Mouse (Mus musculus): ENCODE data around the gene Azi2. TPM values are rescaled to one million over a fixed set of nuclear protein-coding genes. Genes with fewer than 3 reads are reported as not detected.
A peak's percentile ranks its signal among the peaks of the same experiment; 100 is the strongest.

Azi2 gene
- polyA plus RNA-seq (2012; fragmentation: generic; extraction: Trizol): 21.6 TPM

DNA sequence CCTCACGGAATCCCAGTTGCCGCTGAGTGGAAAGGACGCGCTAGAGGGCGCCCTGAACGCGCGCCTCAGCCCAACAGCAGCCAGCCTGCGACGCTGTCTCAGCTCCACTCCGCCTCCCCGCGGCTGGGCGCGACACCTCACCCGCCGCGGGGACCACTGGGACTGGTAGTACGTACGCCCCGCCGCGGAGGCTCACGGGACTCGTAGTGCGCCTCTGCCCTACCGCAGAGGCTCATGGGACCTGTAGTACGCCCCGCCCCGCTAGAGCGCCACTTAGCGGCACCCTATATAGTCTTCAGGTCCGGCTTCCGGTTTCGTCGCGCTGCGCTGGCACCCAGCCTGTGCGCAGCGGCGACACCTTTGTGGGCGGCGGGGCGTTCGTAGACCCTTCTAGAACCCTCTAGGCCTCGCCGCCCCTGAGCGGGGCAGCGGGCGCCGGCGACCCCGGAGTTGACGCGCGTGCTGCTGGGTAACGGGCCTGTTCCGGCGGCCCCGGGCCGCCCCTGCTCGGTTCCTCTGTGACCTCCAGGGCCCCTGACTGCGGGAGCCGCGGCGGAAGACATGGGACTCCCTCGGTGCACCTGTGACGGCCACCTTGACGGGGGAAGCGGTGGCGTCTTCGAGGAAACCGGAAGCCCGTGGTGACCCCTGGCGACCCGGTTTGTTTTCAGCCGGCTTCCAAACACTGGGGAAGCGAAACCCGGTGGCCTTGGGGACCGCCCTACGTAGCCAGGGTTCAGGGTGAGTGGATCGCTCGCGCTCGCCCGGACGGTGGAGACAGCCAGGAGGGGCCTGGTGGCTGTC lies at the start of gene Azi2:
Gene Azi2 (plus strand): TSS at position 282 of the 804 bp plus-strand sequence.
- TF ChIP-seq CEBPB (IDR thresholded peaks at IDR 0.05; ENCODE audit: insufficient read depth, poor library complexity, severe bottlenecking) (no peak), TCF12 (IDR thresholded peaks at IDR 0.05; ENCODE audit: insufficient read depth, poor library complexity, severe bottlenecking) (no peak), REST (IDR thresholded peaks at IDR 0.05; ENCODE audit: insufficient read depth, insufficient read length) (no peak), MAX (IDR thresholded peaks at IDR 0.05; ENCODE audit: low read depth) (no peak), E2F4 (IDR thresholded peaks at IDR 0.05; ENCODE audit: insufficient read depth) (no peak), MYOG (IDR thresholded peaks at IDR 0.05; ENCODE audit: control insufficient read depth in 1 of 3, insufficient read depth in 1 of 3, insufficient read length in 2 of 3, low read depth in 2 of 3) (peak in 2 of 3 experiments; percentile 30 to 52), SRF (IDR thresholded peaks at IDR 0.05; ENCODE audit: control insufficient read depth, insufficient read length, low read depth) (peak; percentile 91), TCF3 (IDR thresholded peaks at IDR 0.05; ENCODE audit: insufficient read length, low read depth) (no peak), POLR2A (IDR thresholded peaks at IDR 0.05; ENCODE audit: insufficient read length, low read depth) (peak; percentile 72), USF1 (IDR thresholded peaks at IDR 0.05; ENCODE audit: low read depth) (no peak), MYOD1 (IDR thresholded peaks at IDR 0.05; ENCODE audit: control insufficient read depth in 1 of 3, insufficient read length in 2 of 3, low read depth in 2 of 3) (peak in 2 of 3 experiments; percentile 19 to 45), POLR2AphosphoS2 (IDR thresholded peaks at IDR 0.05; ENCODE audit: insufficient read length, low read depth) (peak; percentile 63)
- H3K27me3 ChIP-seq (ENCODE audit: control insufficient read depth, insufficient read depth, insufficient read length): no peaks in the 10 kb centered on the region

DNA sequence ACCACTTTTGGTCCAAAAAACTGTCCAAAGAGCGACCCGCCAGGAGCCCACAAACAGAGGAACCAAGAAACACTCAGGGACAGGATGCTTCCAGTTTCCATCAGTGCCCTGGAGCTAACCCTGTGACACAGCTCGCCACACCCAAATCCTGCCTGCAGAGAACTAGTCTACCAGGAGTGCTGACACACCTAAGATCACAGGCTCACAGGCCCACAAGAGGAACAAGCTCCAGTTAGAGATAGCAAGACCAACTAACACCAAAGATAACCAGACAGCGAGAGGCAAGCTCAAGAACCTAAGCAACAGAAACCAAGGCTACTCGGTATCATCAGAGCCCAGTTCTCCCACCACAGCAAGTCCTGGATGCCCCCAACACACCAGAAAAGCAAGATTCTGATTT lies 43.7 kb upstream of the Azi2 start:
- H3K27me3 ChIP-seq (ENCODE audit: control insufficient read depth, insufficient read depth, insufficient read length): no peaks in the 10 kb centered on the region
- TF ChIP-seq REST (IDR thresholded peaks at IDR 0.05; ENCODE audit: insufficient read depth, insufficient read length) (no peak), POLR2AphosphoS2 (IDR thresholded peaks at IDR 0.05; ENCODE audit: insufficient read length, low read depth) (no peak), TCF12 (IDR thresholded peaks at IDR 0.05; ENCODE audit: insufficient read depth, poor library complexity, severe bottlenecking) (no peak), MAX (IDR thresholded peaks at IDR 0.05; ENCODE audit: low read depth) (no peak), CEBPB (IDR thresholded peaks at IDR 0.05; ENCODE audit: insufficient read depth, poor library complexity, severe bottlenecking) (no peak), USF1 (IDR thresholded peaks at IDR 0.05; ENCODE audit: low read depth) (no peak), SRF (IDR thresholded peaks at IDR 0.05; ENCODE audit: control insufficient read depth, insufficient read length, low read depth) (no peak), POLR2A (IDR thresholded peaks at IDR 0.05; ENCODE audit: insufficient read length, low read depth) (no peak), TCF3 (IDR thresholded peaks at IDR 0.05; ENCODE audit: insufficient read length, low read depth) (no peak), MYOG (IDR thresholded peaks at IDR 0.05; ENCODE audit: control insufficient read depth in 1 of 3, insufficient read depth in 1 of 3, insufficient read length in 2 of 3, low read depth in 2 of 3) (no peak)
- no peak overlapping the region for H3K4me2 ChIP-seq (ENCODE audit: low read depth)
- no peak overlapping the region for H3K4me3 ChIP-seq
- no peaks in the 10 kb centered on the region for H3K36me3 ChIP-seq (ENCODE audit: control insufficient read depth, insufficient read depth)
- H3ac ChIP-seq (ENCODE audit: control insufficient read depth, insufficient read length): no peak overlapping the region
- no peaks in the 10 kb centered on the region for H3K79me2 ChIP-seq (ENCODE audit: control insufficient read depth, insufficient read depth)

More for the DNA sequence above, at the start of gene Azi2:
- Histone ChIP-seq H3K4me2 (ENCODE audit: low read depth) (peak within 1 kb of the TSS; percentile 83), H3ac (ENCODE audit: control insufficient read depth, insufficient read length) (peak within 1 kb of the TSS; percentile 77), H3K79me2 (ENCODE audit: control insufficient read depth, insufficient read depth) (peaks cover 49% of the 10 kb centered on the region), H3K4me3 (peak within 1 kb of the TSS; percentile 87), H3K36me3 (ENCODE audit: control insufficient read depth, insufficient read depth) (no peaks in the 10 kb centered on the region)

DNA sequence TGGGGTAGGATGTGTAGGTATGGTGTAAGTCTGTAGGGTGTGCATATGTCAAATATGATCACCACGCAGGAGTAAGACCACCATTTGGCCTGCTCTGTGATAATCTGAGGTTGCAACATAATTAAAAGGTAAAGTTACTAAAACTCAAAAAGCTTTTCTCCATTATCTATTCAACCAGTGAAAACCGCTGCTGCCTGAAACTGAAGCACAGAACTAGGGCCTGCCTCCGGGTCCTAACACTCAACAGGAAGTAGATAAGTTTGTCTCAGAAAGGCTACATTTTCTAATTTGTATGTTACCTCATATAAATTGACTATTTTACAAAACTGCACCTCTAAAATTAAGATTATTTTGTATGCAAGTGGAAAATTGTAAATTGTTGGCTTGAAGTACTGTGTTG lies 38.8 kb upstream of the Azi2 start:
- TF ChIP-seq USF1 (IDR thresholded peaks at IDR 0.05; ENCODE audit: low read depth) (no peak), SRF (IDR thresholded peaks at IDR 0.05; ENCODE audit: control insufficient read depth, insufficient read length, low read depth) (no peak), MAX (IDR thresholded peaks at IDR 0.05; ENCODE audit: low read depth) (no peak), MYOG (IDR thresholded peaks at IDR 0.05; ENCODE audit: control insufficient read depth in 1 of 3, insufficient read depth in 1 of 3, insufficient read length in 2 of 3, low read depth in 2 of 3) (no peak)
- Histone ChIP-seq H3K4me2 (ENCODE audit: low read depth) (no peak overlapping the region), H3K27me3 (ENCODE audit: control insufficient read depth, insufficient read depth, insufficient read length) (no peaks in the 10 kb centered on the region), H3ac (ENCODE audit: control insufficient read depth, insufficient read length) (no peak overlapping the region), H3K36me3 (ENCODE audit: control insufficient read depth, insufficient read depth) (no peaks in the 10 kb centered on the region), H3K79me2 (ENCODE audit: control insufficient read depth, insufficient read depth) (no peaks in the 10 kb centered on the region), H3K4me3 (no peak overlapping the region)

DNA sequence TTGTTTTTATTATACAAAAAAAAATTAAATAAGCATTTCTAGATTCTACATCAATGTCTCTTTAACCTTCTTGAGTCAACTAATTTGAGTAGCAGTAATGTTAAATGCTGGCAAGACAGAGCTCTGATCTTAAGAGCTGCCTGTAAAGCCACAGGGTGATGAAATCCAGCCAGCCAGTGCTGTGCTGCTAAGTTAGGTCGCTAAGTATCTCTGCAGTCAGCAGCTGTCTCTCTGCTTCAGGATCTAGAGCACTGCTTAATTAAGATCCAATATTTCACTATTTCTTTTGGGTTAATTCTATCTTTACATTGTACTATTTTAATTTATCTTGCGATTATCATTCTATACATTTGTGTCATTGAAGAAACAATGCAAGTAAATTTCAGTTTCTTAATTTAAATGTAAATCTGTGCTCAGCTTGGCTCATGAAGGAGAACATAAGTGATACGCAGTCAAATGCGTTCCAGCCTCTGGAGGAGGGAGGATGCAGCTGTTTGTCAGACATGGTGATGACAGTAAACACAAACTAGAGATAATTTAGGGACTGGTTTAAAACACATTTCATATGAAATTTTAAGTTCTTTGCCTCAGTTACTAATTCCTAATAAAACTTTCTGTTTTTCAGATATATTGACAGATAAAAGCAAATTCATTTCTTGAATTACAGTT lies 36.9 kb upstream of the Azi2 start:
- no peak overlapping the region for H3ac ChIP-seq (ENCODE audit: control insufficient read depth, insufficient read length)
- H3K27me3 ChIP-seq (ENCODE audit: control insufficient read depth, insufficient read depth, insufficient read length): no peaks in the 10 kb centered on the region
- TF ChIP-seq MAX (IDR thresholded peaks at IDR 0.05; ENCODE audit: low read depth) (no peak), CEBPB (IDR thresholded peaks at IDR 0.05; ENCODE audit: insufficient read depth, poor library complexity, severe bottlenecking) (peak; percentile 18; the same call in 1 of the 2 replicates), TCF12 (IDR thresholded peaks at IDR 0.05; ENCODE audit: insufficient read depth, poor library complexity, severe bottlenecking) (no peak), REST (IDR thresholded peaks at IDR 0.05; ENCODE audit: insufficient read depth, insufficient read length) (no peak), MYOG (IDR thresholded peaks at IDR 0.05; ENCODE audit: control insufficient read depth in 1 of 3, insufficient read depth in 1 of 3, insufficient read length in 2 of 3, low read depth in 2 of 3) (peak in 1 of 3 experiments; percentile 63), MYOD1 (IDR thresholded peaks at IDR 0.05; ENCODE audit: control insufficient read depth in 1 of 3, insufficient read length in 2 of 3, low read depth in 2 of 3) (peak in 2 of 3 experiments; percentile 34), SRF (IDR thresholded peaks at IDR 0.05; ENCODE audit: control insufficient read depth, insufficient read length, low read depth) (no peak), USF1 (IDR thresholded peaks at IDR 0.05; ENCODE audit: low read depth) (no peak)
- no peak overlapping the region for H3K4me3 ChIP-seq
- no peak overlapping the region for H3K4me2 ChIP-seq (ENCODE audit: low read depth)
- no peaks in the 10 kb centered on the region for H3K36me3 ChIP-seq (ENCODE audit: control insufficient read depth, insufficient read depth)
- no peaks in the 10 kb centered on the region for H3K79me2 ChIP-seq (ENCODE audit: control insufficient read depth, insufficient read depth)
